Mouse (Mus musculus) telencephalon, adult 2 months (tissue): ENCODE data around the gene Opcml.

ENCODE experiments used
- DNase-seq: peaks from one replicate; pipeline ENCODE4 v3.0.0-alpha.2; 2011; ENCODE audit warnings: low read depth, low spot score

Gene Opcml

DNA sequence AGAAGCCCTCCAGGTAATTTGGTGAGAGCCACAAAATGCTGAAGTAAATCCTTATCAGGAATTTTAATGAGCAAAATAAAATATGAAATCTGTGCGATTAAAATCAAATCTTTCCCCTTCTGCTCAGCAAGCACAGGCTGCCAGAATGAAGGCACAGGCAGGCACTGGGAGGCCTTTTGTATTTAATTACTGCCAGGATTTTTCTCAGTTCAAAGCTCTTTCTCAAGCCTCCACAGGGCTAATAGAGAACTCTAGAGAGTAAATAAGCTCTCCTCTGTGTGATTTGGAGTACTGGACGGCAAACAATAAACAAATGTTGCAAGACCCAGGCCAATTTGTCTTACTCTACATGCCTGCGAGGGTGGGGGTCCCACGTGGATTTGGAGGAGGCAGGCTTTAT, 208.2 kb downstream of the Opcml start:
- no peak for DNase-seq

DNA sequence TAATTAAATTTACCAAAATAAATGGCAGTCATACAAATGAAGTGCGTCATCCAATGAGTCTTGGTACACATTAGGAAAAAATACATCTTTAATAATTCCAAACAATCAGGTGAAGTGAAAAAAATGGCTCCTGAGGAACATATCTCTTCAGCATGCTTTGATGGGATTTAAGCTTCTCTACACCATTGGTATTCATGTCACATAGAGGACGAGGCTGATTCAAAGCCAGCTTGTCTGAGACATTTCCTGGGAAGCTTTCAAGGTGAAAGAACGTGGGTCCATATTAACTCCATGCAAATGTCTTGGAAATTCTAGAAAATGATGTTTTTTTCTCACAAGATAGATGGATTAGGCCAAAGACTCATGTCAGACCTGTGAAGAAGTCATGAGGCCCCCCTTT, 212.6 kb downstream of the Opcml start:
- DNase-seq: no peak

DNA sequence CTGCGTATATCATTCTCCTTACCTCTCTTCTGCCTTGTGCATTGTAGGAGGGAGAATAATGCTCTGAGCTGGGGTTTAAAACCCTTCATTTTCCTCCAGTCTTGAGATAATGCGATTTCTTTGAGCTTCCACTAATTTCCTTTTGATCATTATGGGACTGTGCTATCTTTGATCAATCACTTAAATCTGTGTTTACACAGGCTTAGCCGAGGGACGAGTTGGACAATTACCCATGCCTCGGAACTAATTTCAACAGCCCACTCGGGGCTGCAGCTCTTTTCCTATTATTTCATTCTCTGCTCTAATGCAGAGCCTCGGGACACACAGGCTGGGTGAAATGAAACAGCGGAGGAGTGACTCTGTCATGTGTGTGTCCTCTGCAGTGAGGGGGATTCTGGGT, 220.9 kb downstream of the Opcml start:
- DNase-seq: no peak

DNA sequence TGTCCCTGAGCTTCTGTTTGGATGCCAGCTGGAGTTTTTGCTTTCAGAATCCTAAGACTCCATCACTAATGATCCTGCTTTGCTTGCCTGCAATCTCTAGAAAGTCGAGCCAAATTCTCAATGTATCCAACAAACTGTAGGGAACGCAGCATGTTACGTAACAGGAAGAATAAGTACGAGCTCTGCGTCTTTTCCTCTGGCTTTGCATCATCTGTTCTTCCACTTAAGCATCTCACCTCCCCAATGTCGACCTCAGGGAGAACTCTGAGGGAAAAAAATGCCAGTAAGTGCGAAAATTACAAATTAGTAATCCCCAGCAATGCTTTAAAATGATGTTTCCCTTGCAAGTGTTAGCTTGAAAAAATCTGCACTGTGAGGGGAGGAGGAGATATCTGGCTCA, 222.1 kb downstream of the Opcml start:
- DNase-seq: no peak

DNA sequence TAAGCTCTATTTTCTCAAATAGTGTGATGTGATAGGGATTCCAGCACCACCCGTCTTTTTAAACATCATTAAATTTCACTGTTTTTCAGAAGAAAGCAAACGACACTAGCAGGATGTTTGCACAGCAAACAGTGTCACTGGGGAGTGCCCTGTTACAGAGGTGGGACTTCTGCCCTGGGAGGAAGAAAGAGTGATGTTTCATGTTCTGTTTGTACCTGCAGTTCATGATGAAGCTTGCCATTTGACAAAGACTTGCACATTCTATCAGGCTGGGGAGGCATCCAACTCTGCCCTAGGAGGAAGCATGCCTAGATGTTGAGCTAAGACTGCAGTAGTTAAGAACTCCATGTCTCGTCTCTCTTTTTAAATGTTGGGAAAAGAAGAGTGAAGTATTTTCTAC, 222.6 kb downstream of the Opcml start:
- DNase-seq: no peak

DNA sequence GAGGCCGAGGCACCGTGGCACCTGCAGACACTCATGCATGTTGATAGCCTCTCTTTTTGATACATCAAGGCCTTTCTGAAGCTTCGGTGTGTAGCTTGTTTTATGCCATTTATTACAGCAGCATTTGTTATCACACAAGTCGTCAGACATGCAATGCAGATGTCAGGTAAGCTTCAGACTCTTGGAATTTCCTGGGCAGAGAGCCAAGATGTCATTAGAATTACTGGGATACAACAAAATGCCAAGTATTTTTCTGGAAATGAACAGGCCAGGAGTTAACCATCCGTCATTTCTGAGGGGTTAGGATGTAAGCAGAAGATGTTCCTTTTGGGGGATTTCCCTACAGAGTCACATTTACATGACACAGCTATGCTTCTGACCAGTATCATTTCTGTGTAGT, 237.6 kb downstream of the Opcml start:
- no peak for DNase-seq

DNA sequence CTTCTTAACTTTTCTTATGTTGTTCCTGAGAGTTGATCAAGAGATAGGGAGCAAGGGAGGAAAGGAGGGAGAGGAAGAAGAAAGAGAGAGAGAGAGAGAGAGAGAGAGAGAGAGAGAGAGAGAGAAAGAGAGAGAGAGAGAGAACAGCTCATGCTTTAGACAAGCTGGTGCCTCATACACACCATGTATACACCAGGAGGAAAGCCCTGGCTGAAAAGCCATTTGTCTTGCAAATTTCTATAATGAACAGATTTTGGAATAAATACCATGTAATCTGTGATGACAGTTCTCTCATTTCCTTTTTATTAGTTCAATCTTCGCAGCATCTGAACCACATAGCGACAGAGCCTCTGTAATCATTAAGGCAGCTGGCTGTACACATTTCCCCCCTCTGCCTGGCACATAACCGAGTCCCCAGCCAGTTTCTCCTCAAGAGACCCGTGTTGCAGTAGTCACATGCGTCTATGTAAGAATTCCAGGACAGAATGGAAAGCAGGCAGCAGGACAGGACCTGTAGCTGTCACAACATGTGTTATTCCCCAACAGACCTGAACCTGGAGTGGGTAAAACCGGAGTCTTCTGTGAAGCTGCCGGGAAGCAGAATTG, 238.3 kb downstream of the Opcml start:
- DNase-seq: no peak

DNA sequence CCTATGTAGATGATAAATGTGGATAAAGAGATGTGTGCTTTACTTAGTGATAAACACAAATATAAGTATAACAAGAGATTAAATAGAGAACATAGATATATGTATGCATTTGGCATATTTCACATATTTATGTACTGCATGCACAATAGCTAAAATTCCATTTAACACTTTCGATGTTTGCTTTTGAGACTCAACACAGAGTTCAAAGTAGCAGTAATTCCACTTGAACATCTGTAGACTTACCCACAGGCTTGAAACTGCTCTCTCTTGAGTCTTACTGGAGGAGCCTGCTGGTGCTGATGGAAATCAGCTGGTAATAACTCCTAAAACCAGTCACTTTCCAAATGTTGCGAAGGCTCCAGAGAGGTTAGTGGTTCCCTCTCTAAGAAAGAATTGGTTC, 258.6 kb downstream of the Opcml start:
- DNase-seq: no peak

DNA sequence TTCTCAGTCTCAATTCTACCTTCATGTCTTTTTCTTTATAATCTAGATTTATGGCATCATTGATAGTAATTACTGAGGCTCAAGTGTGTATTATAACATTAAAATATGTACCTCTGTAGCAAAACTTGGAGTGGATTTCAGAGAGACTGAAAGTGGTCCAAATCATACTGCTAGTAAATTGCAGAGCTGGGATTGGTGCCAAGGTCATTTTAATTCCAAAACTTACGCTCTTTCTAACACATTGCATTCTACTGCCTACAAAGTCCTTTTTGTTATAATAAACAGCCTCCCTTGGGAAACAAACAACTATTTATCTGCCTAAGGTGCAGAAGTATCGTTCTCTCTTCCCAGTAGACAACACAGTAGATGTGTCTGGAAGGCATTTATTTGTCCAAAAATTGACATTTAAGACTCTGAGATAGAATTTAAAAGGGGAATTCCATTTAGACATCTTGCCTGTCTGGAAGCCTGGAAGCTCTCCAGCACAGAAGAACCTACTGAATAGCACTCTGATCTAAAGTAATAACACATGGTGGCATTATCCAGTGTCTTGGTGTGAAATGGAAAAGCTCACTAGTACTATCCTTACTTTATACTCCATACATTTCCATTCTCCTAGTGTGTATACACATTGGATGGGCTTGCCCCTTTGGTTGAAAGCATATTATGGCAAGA, 266.7 kb downstream of the Opcml start:
- DNase-seq: no peak

DNA sequence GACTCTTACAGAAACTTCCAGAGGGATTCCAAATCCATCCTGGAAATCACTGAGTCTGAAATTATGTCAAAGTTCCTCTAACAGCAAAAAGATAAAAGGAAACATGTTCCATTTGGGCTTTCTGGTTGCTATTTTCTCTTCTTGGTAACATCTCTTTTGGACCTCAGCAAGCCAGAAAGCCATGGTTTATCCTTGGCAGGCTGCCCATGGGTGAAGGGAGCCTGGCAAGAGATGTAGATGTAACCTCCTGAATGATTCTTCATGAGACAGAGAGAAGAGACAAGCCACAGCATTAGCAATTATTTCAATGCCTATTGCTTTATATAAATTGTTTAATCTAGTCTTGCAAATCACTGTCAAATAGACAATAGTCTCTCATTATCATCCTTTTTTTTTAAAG, 274.6 kb downstream of the Opcml start:
- DNase-seq: peak; percentile 24

DNA sequence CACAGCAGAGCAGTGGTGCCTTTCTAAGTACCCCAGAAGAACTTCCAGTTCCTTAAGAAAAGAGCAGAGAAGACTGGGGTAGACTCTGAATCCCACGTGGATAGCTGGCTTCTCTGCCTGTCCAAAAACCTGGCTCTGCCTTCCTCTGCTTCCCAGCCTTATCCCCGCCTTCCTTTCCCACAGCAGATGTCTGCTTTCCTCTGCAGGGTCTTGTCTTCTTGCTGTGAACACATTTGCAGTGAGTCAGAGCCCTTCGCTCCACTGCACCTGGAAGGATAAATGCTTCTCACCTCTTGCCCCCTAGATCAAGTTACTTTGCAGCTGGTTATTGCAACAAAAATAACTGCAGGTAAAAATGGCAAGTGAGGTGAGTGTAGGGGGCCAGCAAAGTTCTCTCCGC, 290.1 kb downstream of the Opcml start:
- peak; percentile 40 for DNase-seq

DNA sequence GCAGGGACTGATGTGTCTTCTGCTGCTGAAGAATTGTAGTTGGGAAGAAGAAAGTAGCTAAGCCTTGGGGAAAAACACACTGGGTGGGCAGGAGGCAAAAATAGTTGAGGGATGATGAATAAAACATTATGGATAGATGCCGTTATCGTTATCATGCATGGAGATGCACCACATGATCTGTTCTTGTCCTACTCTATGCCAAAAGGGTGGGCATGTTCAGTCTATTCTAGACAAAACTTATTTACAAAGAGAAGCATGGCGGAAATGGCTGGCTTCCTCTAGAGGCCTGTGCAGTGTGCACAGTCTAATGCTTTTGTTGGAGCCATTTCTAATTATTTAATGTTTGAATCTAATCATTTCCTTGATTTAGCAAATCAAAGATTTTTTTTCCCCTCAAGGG, 293.2 kb downstream of the Opcml start:
- peak; percentile 33 for DNase-seq

DNA sequence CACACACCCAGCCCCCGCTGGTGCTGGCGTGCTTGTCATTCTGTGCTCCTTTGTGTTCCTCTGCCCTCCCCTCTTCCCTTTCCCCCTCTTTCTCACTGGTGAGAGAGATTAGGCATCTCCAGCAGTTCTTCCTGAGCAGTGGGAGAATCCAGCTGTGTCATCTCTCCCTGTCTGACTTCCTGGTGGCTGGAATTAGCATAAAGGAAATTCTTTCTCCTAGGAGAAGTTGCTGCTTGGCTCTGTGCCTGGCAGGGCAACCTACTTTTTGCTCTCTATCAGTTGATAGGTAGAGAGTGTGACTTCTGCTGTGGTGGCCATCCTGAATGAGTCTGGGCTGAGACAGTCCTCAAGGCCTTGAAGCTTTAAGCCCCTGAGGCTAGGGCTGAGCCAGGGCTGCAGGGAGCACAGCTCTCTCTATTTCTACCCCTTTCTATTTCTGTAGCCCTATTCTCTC, 293.7 kb downstream of the Opcml start:
- DNase-seq: peak; percentile 27

DNA sequence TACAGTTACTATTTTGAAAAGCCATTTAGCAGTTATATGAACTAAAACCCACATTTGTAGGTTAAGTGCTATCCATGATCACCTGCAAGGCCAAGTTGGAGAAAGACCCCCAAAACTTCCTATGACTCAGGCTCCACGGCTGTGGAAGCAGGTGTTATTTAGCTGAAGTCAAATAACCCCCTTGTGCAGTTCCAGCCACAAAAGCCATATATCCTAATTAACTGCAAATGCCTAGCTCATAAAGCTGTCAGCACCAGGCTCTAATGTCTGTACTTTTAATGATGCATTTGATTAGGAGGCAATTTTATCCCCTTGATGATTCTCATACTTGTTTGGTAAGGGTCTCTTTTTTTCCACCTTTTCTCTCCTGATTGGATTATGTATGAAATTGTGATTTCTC, 300.8 kb downstream of the Opcml start:
- DNase-seq: no peak

DNA sequence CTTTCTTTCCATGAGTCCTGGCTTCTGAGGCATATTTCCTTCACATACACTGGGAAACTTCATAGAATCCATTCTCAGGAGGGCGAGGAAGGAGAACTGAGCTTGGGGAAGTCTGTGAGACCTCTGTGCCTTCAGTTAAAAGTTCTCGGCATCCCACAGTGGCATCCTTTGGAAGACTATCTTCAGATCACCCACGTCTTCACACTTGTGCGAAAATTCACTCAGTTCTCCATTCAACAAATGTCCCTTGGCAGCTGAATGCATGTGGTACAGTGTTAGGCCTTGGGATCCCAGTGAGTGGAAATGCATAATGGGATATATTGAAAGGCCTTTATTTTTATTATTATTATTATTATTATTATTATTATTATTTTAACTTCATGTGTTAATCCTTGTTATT, 304.1 kb downstream of the Opcml start:
- peak; percentile 28 for DNase-seq

DNA sequence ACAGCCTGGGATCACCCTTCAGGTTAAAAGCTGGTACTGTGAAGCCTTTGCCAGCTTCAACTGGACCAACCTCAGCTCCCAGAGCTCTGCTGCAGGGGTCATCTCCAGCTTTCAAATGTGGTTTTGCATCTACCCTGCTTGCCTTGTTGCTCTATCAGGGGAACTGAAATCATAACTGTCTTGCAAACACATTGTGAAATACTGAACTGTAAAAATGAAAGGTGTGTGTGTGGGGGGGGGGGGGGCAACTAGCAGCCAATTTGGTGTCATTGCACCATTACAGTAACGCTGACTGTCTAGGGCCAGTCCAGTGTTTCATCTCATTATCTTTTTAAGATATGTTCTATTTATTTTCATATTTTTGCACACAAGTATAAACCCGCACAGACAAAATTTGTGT, 305.6 kb downstream of the Opcml start:
- DNase-seq: no peak

DNA sequence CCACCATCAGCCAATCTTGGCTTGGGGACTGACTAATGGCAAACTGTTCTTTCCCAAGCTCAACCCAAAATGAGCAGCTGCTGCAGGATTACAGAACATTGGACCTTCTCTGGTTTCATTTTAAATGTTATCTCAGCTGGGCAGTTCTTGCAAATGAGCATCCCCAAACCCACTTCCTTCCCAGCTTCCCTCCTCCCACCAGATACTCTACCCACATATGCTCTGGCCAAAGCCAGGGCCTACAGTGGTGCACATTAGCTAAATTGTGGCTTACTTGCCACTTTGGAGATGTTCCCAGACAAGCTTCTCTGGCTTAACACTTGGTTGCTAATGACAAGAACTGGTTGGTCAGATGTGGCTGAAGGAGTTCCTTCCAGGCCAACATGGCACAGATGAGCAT, 311.4 kb downstream of the Opcml start:
- DNase-seq: no peak

DNA sequence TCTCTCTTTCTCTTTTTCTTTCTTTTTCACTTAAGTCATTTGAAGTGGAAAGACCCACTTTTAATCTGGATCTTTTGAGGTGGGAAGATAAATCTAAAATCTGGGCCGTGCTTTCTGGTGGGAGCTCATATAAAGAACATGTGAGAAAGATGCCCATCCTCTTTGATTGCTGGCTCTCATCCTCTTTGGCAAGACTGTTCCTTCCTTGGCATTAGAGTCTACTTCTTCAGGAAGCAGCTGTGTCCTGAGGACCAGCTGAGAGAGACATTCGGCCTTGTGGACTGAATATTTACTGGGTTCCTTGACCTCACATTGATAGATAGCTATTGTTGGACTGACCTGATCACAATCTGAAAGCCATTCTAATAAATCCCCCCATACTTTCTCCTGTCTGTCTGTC, 331.3 kb downstream of the Opcml start:
- DNase-seq: no peak

DNA sequence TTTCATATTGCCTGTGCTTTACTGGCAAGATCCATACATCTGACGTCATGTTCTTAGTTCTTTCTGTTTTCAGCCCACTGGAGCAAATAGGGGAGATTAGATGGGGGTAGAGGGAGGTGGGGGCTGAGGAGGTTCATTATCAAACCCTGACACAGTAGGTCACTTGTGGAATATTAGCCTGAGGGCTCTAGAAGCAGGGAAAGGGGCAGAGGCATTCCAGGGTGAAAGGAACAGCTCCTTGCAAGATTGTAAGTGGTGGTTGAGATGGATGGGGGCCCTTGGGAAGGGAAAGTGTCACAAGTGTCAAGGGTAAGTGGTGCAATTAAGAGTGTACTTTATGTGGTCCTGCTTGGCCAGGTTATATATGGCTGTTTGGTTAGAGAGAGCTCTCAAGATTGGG, 338.2 kb downstream of the Opcml start:
- DNase-seq: no peak

DNA sequence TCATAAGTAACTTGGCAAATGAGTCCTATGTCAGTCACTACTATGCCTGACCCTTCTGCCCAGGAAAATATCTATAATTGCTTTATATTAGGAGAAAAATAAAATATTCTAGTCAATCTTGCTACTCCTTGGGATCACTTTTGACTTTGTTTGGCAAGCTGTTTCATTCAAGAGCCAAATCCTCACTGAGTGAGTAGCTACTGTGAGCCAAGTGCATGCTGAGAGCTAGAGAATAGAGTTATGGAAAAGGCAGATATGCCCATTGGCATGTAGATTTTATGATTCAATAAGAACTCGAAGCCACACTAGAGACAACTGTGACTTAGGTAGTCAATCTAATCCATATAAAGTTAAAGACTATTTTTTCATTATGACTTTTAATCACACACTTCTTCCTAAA, 340.9 kb downstream of the Opcml start:
- no peak for DNase-seq

DNA sequence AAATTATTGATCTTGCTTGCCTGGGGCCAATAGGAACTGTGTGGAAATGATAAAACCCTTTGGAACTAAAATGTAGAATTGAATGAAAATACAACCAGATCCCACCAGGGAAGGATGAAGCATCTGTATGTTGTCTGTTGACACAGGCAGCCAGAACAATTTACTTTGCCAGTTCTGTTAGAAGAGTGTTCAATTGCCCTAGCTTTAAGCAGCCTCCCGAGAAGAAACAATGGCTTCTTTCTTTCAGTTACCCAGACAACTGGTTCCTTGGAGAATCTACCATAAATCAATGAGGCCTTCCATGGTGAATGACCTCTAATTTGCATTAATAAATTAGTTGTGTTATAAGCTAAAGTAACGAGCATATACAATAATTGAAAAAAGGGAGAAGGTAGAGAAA, 346.0 kb downstream of the Opcml start:
- DNase-seq: no peak

DNA sequence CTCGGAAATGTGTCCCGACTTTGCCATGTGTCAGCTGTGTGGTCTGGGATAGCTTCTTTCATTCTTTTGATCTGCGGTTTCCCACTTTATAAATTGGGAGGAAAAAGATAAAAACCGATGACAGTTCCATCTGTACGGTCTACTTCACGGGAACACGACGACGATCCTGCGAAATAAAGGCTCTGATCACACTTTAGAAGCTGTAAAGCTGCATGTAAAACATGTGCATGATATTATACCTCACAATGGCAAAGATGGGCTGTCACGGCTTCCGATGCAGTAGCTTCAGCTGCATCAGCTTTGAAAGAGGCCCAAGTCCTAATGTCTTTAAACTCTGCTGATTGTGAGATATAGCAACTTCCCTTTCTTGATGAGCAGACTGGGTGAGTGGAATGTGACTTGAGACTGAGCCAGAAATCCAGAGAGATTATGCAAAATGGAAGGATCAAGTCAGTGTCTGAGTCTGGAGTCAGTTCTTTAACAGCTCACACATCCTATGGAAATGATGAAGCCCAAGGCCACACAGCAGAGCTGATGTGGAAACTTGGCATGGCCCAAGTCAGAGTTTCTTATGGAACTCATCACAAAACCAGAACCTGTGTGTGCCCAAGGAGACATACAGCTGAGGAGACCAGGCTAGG, 349.5 kb downstream of the Opcml start:
- peak; percentile 18 for DNase-seq

DNA sequence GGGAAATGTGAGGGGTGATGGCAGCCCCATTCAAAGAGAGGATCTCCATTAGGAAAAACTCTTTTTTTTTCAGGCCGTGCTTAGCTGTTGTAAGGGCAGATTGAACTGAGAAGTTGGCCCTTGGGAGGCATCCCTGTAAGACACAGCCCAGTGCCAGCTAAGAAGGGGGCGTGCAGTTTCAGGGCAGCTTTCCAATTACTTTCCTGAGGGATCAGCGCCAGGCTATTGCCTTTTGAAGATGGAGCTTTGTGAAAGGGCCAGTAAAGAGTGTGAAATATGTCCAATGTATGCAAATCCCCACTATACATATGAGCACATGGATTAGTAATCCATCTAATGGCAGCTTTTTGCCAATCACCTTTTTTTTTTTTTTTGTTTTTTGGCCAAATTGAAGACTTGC, 358.9 kb downstream of the Opcml start:
- no peak for DNase-seq
